Mouse (Mus musculus): ENCODE results near the gene Mageb16.
A peak's percentile ranks its signal among the peaks of the same experiment; 100 is the strongest.

Gene Mageb16

DNA sequence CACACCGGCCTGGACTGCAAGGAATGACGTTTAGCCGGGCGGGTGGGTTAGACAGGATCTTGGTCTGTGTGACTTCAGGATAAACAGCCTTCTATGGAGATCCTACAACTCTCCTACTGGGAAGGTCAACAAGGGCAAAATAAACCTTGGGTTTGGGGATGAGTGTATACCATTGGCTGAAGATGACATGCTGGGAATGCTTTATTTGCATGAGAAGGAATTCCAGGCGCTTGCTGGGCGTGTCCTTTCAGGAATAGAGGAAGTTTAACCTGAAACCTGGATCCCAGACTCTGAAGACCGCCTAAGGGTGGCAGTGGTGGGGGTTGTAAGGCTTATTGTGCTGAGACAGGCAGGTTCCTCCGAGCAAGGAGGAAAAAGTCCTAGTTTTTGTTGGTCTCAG lies at the start of gene Mageb16:
TSS of gene Mageb16 (minus strand) at position 25 of the 400 bp plus-strand sequence.
- DNase-seq (ENCODE audit: extremely low read depth, insufficient read length, low spot score) = no peak

DNA sequence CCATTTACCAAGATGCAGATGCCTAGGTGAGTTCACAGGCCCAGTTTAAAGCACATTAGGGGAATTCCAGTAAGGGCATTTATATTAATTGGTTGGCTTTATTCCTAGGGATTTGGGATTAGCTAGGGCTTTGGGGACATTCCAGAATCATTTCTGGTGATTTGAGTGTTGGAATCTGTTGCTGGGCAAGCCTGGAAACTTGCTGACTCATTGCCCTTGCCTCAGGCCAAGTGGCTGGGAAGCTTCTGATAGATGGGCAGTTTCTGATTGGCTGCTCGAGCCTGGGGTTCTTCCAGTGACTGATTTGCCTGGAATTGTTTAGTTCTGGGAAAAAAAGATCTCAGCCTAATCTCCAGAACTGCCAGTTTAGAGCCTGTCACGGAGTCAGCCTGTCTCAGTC lies 20.1 kb downstream of the Mageb16 start:
- DNase-seq (ENCODE audit: extremely low read depth, insufficient read length, low spot score) = peak; percentile 37

DNA sequence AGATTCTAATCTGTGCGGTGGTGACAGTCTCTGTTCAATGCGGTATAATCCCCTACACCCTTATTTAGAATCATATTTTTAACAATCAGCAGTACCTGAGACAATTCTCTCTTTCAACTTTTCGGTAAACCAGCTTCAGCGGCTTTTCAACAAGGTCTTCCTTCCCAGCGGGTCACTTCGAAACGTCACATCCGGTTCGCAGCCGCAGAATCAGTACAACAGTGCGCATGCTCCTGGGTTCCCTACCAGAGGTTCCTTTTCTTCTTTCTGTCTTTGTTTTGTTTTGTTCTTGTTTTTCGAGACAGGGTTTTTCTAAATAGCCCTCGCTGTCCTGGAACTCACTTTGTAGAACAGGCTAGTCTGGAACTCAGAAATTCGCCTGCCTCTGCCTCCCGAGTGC lies 35.8 kb downstream of the Mageb16 start:
- no peak for DNase-seq (ENCODE audit: extremely low read depth, insufficient read length, low spot score)

DNA sequence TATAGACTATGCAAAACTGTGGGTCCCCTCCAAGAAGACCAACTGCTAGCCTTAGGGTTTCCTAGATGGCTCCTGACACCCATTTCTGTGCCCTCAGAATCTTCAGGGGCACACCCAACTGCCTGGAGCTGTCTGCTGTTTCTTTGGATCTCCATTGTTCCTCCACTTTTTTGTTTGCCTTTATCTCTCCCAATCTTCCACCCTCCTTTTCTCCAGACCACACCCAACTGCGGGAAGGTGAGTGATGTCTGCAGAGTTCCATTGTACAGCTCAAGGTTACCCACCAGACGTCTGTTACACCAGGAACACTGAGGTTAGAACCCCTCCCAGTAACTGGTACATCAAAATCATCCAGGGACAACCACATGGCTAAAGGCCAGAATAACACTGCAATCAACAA lies 64.8 kb downstream of the Mageb16 start:
- no peak for DNase-seq (ENCODE audit: extremely low read depth, insufficient read length, low spot score)
